Mouse (Mus musculus): ENCODE data around the gene Itih5.

The Itih5 gene

DNA sequence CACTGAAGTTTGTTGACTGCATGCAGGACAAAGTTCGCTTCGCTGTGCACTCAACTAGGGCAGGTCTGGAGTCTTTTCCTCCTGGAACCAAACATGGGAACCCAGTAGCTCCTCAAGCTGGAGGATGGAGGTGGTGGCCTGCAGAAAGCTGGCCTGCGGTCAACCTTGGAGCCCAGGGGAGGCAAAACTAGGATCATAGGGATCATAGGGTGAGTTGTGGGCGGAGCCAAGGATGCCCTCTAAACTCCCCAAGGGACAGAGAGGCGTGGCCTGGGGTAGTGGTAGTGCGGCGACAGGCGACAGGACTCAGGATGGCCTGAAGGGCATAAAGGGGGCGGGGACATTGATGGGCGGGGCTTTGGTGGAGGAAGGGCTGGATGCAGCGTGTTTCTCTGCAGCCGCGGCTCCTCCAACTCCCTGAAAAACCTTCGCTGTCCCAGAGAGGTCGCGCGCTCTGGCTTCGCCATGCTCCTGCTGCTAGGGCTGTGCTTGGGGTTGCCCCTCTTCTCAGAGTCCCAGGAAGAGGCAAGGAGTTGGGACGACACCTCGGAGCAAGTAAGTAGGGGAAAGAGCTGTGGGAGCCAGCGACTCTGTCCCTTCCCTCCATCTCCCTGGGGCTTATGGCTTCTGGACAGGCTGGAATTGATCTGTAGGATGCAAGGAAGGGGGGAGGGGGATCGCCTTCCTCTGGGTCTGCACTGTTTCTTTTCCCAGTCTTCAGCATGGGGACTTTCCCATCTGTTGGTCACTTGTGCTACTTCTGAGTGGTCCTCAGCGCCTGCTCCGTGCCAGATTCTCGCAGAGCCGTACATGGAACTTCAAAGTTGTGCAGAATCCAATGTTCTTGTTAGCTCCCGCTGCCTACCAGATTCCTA is at the start of gene Itih5:
TSS of gene Itih5 (plus strand) at position 371 of the 875 bp plus-strand sequence.
- DNase-seq (ENCODE audit: low read depth, low spot score): peak; percentile 63

DNA sequence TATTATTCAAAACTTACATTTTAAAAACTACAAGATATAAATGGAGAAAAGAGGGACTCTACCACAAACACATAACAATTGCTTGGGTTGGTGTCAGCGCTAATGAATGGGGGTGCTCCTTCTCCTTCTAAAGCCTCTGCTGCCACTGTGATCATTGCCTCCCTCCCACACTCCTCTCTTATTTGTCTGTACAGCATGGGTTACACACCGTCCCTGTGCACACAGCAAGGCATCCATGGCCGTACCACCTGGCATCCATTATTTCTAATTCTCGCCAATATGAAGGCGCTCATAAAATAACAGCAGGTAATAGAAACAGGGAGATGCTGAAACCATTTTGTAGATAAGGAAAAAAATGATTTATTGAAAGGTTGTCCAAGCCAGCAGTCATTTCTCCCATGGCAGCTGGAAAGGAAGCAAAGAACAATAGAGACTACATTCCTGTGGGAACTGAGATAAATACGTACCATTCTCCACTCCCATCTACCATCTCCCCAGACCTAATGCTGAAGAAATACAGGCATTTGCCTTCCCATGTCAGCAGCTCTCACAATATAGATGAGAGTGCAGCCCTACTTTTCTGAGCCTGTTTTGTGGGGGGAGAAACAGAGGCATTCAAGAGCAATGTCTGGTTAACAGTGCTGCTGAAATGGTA is 44.7 kb upstream of the Itih5 start:
- no peak for DNase-seq (ENCODE audit: low read depth, low spot score)

DNA sequence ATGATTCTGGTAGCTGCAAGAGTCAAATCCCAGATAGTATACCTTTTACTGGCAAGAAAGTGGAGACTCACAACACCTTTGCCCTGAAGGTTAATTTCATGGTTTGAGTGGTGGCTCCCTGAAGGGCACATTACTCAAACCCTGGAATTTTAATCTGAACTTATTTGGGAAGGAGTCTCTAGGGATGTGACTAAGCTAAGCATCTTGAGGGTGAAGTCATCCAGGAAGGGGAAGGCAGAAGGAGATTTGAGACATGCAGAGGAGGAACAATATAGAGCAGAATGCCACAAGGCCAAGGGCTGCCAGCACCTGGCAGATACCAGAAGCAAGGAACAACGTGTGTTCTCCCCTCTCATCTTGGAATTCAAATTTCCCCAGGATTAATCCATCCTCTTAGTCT is 34.6 kb upstream of the Itih5 start:
- no peak for DNase-seq (ENCODE audit: low read depth, low spot score)

DNA sequence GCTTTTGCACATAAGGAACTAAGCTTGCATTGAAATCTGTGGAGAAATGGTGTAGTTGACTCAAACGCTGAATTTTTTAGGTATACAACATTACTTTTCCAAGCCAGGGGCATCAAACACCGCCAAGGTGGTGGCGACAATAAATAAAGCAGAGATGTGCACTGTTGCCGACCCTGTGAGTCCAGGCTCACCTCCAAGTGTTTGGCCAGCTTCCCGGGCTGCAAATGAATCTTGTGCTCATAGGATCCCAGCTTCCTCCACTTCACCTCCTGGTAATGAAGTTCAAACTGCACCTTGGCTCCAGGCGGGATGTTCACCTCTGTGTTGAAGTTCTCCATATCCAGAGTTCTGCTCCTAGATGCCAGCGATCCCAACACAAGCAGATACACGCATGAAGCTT is 34.1 kb upstream of the Itih5 start:
- DNase-seq (ENCODE audit: low read depth, low spot score): no peak

DNA sequence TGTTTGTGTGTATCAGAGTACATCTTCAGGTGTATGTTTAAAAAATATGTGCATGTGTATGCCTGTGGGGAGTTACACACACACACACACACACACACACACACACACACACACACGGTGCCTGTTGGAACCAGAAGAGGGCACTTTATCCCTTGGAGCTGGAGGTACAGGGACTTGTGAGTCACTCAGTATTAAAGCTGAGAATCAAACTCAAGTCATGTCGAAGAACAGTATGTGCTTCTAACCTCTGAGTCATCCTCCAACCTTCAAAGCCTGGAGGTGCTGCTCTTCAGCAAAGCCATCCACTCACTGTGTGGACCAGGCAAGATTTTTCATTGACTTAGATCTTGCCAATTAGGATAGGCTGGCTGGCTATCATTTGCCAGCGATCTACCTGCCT is 31.5 kb upstream of the Itih5 start:
- DNase-seq (ENCODE audit: low read depth, low spot score): no peak

DNA sequence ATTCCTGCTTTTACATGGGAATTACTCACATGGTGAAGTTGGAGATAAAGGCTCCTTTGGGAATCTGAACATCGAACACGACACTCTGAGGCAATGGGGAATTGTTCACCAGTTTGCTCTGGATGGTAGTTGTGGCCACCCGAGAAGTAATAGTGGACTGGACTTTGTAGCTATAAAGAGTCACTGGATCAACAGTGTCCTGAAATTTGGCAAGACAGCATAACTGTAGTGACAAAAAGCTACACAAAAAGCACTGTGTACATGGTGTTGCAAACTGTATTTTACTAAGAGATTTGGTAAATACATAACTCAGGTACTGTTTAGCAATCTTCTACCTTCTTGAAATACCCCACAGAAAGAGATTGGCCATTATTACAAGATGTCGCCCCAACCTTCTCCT is 27.2 kb upstream of the Itih5 start:
- DNase-seq (ENCODE audit: low read depth, low spot score): no peak

DNA sequence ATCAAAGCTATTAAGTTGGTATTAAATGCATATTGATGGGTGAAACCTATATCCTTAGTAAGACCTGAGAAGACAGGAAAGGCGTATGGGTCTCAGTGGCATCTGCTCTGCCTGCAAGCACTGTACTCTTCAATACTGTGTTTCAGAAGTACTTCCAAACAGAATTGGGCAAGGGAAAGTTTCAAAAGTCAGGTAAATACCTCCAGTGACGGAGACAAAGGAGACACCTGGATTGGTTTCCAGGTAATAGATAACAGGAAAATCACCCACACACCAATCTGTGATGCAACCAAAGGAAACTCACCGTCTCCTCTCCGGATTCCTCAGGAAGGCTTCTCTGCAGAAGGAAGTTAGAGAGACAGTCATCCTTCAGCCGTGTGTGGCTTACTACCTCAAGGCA is 25.9 kb upstream of the Itih5 start:
- no peak for DNase-seq (ENCODE audit: low read depth, low spot score)

DNA sequence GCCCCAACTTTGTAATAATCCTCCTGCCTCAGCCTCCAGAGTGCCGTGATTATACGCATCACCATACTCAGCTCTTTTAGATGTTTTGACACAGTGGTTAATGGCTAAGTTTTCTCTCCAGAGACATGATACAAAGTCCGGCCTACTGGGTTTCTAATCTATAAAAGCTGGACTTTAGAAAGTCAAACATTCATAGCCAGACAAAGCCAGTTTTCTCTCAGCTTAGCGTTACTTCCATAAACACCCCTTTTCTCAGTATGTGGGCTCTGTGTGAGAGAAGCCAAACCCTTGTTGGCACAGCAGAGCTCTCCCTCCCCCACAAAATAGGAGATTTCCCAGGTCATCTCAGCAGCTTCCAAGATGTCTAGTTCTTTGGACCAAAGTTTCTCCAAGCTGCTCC is 24.8 kb upstream of the Itih5 start:
- DNase-seq (ENCODE audit: low read depth, low spot score): no peak

DNA sequence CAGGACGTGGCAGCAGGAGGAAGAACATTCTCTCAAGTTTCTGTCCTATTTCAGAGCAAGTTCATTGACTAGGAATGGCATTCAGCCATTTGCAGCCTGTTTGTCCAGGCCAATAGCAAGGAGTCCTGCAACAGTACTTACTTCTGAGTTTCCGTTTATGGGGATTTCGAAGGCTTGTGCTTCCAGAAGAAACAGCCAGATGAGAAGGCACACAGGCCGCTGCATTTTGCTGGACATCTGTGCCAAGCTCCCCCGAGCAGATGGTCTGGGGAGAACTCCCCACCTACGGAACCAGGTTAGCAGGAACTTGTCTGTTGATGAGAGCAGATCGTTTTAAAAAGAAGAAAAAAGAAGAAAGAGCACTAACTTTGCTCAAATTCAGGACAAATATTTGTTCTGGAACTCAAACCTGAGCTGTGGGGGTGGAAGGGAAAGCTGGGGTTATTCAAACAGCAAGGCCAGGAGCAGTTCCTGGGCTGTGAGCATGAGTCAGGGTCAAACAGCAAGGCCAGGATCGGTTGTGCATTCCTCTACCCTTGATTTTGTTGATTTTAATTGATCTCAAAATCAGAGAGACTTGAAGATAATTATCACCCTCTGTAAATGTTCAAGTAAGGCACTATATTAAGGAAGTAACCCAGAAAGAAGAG is 22.9 kb upstream of the Itih5 start:
- DNase-seq (ENCODE audit: low read depth, low spot score): no peak

DNA sequence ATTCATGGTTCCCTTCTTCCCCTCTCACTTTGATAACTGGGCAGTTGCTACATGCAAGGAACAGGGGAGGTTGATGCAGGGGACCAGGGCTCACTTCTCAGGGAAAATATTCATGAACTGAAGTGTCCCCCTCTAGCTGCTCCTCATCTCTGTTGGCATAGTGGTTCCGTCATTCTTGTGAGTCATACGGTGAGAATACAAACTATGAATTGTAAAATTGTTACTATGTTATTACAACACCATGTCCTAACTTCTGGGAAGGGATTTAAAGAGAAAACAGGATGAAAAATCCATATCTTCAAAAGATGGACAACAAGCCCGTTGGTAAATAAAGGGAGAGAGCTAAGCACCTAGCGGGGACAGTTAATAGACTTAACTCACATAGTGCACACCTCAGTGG is 22.1 kb upstream of the Itih5 start, which contains the start of gene Itih2:
TSS of gene Itih2 (minus strand) at position 101 of the 400 bp plus-strand sequence.
- no peak for DNase-seq (ENCODE audit: low read depth, low spot score)

DNA sequence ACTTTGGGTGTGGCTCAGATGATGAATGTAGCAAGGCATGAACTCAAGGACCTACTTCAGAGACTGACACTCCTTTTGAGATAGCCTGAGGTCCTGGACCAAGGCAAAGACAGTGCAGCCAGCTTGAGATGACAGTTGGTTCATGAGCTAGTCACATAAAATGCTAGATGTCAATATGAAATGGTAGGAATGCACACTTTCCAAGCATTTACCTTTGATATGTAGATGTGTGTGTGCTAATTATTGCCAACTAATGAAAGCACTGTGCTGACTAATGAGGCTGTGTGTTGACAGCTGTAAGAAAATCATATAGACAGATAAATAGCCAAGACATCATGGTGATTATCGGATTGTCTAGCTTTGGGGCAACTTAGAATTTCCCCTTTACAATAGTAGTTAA is 21.2 kb upstream of the Itih5 start:
- DNase-seq (ENCODE audit: low read depth, low spot score): no peak

DNA sequence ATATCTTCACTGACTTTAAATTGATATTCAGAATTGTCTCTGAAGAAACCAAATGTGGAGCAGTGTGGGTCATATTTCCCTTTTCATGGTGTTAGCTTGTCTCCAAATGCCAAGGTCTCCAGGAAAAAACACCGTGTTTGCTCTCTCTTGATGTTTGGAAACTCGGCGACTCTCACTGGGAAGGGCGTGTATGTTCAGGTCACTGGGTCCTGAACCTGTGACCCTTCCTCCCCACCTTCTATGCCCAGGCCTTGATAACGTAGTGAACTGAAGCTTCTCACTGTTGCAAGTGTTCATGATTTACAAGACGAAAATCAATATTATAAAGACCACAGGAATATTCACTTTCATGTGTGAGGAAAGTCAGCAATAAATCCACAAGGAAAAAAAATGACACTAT is 19.4 kb upstream of the Itih5 start:
- DNase-seq (ENCODE audit: low read depth, low spot score): no peak

DNA sequence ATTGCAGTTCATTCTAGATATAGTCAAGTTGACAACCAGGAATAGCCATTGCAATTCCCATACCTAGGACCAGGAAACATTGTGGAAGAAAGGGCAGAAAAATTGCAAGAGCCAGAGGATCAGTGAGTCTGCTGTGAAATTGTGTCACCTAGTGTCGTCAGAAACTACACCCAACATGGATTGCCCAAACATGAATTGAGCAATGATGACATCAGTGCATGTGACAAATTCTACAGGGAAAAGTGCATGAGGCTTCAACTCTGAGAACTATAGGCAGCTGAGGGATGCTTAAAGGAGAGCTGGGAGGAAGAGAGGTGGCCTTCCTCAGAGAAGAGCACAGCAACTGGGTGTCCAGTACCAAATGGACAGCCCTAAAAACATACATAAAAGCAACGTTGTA is 16.1 kb upstream of the Itih5 start:
- no peak for DNase-seq (ENCODE audit: low read depth, low spot score)

DNA sequence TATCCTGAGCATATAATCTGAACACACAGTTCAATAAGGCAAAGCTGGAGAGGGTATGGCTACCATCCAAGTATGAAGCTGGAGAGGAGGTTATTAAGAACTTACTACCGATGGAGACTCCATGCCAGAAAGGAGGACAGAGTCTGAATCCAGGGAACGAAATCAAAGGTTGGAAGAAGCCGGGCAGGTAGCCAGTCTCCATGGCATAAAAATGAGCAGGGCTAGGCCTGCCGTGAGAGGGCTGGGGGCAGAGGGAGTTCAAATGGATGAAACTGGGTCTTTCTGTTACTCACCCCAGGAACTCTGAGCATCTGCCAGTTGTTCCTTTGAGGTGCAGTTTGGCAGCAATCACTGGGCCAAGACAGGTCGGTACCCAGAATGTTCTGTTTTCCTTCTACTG is 12.9 kb upstream of the Itih5 start:
- DNase-seq (ENCODE audit: low read depth, low spot score): no peak

DNA sequence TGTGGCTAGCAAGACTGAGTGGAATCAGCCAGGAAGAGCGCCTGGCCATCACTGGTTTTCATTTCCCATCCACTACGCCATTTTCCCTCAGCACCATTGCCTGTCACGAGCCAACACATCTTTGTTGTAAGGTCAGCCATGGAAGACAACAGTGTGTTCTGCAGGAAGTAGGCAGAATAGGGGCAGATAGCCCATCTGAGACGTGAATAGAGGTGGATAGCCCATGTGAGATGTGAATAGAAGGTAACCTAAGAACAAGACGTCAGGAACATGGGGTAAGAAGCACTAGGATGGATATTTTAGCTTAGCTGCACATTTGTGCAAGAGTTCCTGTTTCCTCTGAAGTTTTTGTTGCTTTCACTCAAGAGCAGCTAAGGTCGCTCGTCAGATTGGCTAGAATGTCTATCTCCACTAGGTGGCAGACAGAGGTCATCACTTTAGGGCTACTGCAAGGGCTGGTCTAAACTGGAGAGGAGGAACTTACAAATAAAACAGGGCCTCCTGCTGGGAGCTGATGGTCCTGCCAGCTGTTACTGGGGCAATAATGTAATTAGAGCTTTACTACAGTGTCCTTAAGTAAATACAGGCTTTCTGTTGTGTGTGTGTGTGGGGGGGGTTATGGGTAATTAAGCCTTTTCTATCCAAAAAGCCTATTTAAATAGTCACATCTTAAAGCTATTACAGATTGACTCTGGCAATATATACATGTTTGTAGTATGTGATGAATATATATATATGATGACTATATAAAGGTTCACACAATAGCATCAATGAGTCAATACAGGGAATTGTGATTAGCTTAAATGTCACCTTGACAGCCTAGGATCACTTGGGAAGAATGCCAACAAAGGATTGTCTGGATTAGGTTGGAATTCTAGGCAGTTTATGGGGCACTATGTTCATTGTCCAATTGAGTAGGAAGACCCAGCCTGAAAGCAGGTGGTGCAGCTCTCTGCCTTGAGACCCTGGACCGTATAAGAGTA is 10.6 kb upstream of the Itih5 start:
- DNase-seq (ENCODE audit: low read depth, low spot score): peak; percentile 84

DNA sequence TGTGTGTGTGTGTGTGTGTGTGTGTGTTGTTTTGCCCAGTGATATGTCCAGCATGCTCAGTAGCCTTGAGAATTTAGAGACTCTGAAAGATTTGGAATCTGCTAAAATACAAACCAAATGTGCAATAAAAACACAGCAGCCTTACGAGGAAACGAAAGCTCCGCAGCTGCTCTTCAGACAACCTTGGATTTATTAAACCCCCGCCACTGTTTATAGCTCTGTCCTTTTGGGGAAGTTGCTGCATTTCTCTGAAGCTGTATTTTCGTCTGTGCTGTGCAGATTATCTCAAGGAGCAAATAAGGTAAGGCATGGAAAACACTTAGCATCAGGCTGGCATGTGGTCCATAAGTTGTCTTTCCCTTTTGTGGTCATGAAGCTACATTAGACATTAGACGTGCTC is 7.9 kb upstream of the Itih5 start:
- DNase-seq (ENCODE audit: low read depth, low spot score): no peak

DNA sequence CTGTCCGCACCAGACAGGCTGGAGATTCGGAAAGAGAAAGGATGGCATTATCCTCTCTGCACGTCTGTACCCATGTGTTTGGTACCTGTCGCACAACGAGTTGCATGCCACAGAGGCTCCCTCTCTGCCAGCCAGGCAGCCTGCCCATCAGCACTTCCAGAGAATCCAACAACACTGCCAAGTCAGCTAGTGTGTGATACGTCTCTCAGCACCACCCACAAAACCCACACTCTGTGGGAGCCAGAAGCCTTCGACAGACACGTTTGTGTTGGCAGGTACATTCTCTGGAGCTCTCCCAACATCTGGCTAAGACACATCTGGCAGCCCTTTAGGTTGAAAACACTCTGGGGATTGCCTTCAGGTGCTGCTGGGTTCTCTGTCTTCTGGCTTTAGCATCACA is 6.2 kb upstream of the Itih5 start:
- no peak for DNase-seq (ENCODE audit: low read depth, low spot score)

DNA sequence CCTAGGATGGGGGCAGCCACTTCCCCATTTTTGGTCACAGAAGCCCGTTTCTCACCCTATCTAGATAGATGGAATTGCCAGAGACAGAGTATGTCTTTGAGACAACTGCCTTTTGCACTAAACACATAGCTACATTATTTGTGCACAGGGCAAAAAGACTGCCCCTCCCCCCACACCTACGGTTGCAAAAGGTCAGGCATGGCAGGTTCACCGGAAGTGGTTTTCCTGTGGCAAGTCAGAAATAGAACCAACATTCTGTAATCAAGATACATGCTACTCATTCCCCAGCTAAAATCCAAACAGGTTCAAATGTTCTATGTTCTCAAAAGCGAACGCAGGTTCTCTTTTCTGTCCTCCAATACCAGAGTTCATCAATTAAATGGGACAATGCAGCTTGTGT is 781 bp upstream of the Itih5 start:
- no peak for DNase-seq (ENCODE audit: low read depth, low spot score)

DNA sequence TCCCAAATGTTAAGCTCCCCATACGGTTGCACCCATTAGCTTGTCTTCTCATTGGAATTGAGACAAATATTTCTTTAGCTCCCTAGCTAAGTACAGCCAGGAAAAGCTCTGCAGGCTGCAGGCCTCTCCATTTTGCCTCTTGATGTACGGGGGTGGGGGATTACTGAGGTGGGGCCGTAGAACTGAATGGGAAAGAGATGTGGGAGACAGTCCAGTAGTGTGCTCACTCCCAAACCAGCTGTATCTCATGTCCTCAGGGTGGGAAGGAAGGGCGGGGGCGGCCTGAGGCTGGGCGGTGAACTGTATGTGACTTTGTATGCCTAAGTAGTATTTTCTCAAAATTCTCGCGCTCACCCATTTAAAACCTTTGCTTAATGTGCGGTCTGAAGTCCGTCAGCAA is 3.8 kb downstream of the Itih5 start:
- no peak for DNase-seq (ENCODE audit: low read depth, low spot score)

DNA sequence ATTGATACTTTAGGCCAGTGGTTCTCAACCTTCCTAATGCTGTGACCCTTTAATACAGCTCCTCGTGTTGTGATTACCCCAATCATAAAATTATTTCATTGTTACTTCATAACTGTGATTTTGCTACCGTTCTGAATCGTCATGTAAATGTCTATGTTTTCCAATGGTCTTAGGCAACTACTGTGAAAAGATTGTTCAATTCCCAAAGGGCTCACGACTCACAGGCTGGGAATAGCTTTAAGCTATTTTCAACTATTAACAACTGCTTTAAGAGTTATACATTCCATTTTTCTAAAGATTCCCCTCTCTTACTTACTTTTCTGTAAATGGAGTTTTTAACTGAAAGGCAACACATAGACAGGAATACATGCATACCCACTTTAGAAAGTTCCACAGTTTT is 8.6 kb downstream of the Itih5 start:
- DNase-seq (ENCODE audit: low read depth, low spot score): no peak

DNA sequence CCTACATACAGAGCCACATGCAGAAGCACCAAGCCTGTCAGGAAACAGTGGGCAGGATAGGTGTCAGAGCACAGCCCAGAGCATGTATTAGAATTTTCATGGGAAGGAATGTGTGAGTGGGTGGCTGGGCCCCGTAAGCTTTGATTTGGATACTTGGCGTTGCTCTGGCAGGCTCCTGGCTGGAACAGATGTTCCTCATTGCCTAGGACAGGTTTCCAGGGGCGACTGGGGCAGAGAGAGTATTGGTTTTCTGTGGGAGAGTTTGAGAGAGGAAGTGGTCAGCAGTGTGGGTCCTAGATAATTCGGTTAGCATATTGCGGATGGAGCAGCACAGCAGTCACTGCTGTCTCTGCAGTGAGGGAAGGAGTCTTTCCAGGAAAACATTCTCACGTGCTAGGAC is 13.3 kb downstream of the Itih5 start:
- DNase-seq (ENCODE audit: low read depth, low spot score): peak; percentile 25

DNA sequence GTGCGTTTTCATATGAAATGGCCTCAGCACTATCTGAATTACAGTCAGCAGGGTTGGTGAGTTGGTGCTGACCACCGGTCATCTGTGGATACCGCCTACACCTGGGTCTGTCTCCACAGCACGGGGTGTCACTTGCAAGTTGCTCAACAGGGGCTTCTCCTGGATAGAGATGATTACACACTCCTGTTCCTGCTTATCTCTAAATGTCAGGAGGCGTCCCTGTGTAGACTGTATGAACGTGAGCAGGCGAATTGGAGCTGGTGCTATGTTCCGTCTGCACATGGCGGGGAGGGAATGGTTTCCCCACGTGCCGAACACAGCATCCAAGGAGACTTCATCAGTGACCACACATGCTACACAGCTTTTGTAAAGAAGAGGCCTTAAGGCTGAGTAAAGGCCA is 13.9 kb downstream of the Itih5 start:
- no peak for DNase-seq (ENCODE audit: low read depth, low spot score)

Data from mesoderm, embryonic 11.5 days (tissue).